Mouse (Mus musculus) embryo, embryonic 10.5 days (tissue): ENCODE results near the gene Stau1.
"Not testable (repeated sequence)": the region's sequence is repeated elsewhere in the genome, so short reads cannot be mapped to it uniquely, and the experiment has no call there.

ENCODE experiments used
- DNase-seq: peaks from one replicate; pipeline ENCODE4 v3.0.0-alpha.2; 2015; ENCODE audit warnings: low spot score

Gene Stau1

DNA sequence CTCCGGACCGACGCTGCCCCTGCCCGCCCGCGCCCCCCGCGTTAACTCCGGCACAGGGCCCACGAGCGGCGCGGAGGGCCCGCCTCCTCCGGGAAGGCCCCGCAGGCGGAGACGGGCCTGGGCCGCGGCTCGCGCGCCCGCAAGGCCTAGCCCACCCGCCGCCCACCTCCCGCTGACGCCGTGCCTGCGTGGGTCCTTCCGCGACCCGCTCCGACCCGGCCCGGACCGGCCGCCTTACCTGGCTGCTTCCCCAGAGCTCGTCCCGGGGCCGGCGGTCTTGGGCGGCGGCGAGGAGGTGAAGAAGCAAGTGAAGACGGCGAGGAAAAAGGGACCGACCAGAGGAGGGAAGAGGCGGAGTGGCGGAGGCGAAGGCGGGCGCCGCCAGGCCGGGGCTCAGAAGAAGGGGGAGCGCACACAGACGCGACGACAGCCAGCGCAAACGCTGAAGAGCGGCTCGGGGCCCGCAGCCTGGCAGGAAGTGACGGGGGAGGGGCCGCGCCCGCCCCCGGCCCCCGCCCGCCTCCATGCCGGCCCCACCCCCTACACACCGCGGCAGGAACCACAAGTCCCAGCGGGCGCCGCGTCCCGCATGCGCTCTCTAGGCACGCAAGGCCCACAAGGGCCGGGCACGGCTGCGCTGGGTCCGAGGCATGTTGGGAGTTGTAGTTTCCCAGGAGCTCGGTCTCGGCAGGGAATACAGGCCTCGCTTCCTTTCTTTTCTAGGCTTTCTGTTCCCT lies at the start of gene Stau1:
Gene Stau1 (minus strand): TSS at position 504 of the 737 bp plus-strand sequence.
- peak; percentile 99 for DNase-seq

DNA sequence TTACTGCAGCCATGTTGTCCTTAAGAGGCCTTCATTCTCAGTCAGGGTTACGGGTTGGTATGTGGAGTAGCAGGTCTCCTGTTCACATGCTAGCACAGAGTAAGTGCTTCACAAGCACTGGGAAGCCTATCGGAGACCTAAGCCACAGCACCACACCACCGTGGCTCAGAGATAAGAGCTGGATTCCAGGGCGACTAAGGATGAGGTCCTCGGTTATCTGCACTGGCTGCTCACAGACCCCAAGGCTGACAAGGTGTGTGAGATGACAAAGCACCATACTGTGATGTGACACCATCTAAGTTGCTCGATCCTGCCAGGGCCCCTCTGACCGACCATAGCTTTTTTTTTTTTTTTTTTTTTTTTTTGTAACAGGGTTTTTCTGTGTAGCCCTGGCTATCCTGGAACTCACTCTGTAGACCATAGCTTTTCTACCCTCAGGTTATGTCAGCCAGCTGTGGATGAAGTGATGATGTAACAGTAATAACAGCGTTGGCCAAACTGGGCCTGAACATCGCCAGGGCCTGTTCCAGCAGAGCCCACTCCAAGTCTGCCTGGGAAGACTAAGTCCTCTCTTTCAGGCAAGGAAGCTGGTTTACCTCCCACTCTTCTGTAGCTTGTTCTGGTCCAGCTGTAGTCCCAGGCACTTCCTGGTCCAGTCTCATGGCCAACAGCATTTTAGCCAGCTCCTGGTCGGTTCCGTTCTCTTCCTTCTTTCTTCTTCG lies 47.5 kb upstream of the Stau1 start:
- no peak for DNase-seq

- no peak for DNase-seq
Observed at GRCm38 (mm10) chr2:167039386-167039785, 43.3 kb upstream of the Stau1 start.

DNA sequence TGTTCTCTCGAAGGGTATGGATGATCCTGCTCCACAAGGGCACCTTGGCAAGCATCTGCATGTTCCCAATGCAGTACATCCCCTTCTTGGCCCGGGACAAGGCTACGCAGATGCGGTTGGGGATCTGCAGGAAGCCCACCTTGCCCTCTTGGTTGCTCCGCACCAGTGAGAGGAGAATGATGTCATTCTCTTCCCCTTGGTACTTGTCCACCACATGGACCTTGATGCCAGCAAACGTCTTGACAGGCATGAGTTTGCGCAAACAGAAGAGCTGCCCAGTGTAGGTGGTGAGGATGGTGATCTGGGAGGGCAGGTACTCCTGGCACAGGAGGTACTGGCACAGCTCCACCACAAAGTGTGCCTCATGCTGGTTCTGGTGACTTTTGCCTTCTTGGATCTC lies 42.6 kb upstream of the Stau1 start:
- no peak for DNase-seq

DNA sequence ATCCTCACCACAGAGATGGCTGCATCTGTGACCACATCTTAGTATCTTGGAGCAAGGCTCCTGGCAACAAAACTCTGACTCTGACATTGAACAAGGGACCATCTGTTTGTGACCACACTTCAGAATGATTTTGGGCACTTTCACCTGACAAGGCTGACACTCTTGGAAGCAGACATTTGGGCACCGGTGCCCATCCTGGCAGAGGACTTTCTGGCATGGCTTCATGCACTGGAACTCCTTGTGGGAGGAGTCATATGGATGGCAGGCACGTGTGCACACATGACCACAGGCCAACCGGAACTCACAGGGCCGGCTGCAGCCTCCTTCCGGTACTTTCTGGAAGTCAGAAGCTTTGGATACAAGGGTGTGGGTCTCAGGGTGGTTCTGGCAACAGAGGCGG lies 42.2 kb upstream of the Stau1 start:
- DNase-seq = no peak

DNA sequence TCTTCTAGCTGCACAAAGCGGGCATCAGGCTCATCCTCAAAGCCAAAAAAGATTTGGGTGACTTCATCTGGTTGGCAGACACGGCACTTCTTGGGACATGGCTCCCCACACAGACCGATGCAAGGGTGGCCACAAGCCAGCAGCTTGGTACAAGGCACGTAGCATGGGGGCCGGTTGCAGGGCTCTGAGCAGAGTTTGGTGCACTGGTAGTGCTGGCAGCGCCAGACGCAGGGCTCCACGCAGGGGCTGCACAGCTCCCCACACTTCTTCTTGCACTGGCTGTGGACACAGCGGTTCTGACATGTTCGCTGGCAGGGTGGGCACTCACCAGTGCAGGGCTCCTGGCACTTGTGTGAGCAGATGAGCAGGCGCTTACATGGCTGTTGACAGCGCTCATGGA lies 41.6 kb upstream of the Stau1 start:
- DNase-seq = no peak

DNA sequence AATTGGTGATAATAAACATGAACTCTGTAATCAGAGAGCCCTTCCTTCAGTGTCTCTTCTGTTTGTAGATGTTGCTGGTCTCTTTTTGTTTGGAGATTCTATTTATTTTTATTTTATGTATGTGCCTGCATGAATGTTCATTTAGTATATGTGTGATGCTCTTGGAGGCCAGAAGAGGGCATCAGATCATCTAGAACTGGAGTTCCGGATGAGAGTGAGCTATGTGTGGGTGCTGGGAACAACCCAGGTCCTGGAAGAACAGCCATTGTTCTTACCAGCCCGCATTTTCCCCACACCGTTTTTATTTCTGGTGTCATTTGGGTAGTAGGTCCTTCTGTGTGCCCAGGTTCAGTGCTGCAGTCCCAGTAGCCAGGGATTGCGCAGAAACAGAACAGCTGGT lies 34.4 kb upstream of the Stau1 start:
- DNase-seq = no peak

GRCm38 (mm10) chr2:167028553-167028952 lies 32.5 kb upstream of the Stau1 start:
- DNase-seq = no peak

DNA sequence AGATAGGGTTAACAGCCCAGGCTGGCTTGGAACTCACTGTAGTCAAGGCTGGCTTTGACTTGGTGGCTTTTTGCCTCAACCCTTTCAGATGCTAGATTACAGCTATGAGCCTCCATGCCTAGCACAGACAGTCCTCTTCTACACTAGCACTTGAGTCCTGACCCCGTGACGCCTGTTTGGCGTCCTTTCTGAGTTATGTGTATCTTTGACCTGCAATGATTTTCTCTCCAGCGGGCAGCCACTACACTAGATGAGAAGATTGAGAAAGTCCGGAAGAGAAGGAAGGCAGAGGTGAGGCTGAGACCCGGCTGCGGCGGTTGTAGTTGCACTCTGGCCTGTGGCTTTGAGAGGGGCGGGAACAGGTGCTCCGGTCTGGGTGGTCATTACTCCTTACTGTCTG lies 23.3 kb upstream of the Stau1 start:
- DNase-seq = no peak

DNA sequence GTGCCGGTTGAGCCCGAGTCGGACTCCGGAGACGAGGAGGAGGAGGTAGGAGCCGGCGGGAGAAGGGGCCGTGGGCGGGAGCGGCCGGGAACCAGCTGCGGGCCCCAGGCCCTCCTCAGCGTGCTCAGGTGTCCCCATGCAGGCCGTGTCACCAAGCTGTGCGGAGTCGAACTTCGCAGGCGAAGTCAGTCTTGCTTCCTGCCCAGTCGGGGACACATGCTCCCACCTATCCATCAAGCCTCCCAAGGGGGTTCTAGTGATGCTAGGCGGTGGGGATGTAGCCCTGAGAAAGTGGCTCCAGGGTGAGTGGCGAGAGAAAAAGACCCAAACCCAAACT lies 19.3 kb upstream of the Stau1 start:
- no peak for DNase-seq

GRCm38 (mm10) chr2:167014702-167015381 lies 18.7 kb upstream of the Stau1 start, which contains the start of gene Ddx27:
TSS of gene Ddx27 (plus strand) at chr2:167015193.
- DNase-seq = peak; percentile 95

GRCm38 (mm10) chr2:167010546-167010945 lies 14.4 kb upstream of the Stau1 start:
- DNase-seq = no peak

DNA sequence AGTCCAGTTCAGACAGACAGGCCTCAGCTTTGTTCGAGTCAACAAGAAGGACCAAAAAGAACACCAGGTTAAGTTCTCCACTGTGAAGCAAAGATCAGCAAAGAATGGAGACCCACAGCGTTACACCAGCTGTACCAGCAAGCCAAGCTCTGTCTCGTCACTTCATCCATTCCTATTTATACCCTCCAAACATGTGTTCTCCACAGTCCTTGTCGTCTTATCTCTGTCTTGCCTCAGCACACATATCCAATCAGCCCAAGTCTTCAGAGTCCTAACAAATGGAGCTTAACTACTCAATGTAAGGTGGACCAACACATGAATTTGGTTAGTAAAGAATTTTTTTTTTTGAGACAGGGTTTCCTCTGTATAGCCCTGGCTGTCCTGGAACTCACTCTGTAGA lies 13.4 kb upstream of the Stau1 start:
- DNase-seq = no peak

DNA sequence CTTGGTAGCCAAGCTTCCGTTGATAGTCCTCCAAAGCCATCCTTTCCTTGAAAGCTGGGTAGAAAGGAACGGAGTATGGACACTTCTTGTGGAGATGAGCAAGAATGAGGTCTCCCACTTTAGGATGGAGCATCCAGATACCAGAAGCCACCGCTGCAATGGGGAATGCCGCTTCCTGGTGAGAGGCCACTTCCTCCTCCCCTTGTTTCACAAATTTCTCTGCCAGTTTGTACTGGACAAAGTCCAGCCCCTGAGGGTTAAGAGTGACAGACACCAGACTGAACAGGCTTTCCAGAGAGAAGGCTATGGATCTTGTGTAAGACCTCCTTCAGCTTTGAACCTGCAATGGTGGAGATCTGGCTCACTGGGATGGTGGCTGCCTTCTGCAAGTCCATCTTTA lies 11.5 kb upstream of the Stau1 start:
- not testable (repeated sequence) for DNase-seq

DNA sequence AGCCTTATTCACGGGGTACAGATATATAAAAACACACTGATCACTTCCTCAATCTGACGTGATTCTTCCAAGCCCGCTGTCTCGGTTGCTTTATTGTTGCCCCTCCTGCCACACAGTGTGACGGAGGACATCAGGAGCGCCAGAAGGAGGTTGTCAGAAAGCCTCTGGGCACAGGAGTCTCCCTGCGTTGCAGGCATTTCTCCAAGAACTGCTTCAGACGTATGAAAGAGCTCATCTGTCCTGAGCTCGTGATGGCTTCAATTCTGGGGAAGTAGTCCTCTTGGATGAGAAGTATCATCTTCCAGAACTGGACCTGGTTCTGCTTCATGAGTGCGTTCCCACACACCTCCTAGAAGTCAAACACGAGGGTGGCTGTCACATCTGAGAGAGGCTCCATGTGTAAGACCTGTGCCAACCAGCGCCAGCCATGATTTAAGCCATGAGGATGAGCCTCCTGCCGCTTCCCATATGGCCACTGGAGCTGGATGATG lies 10.9 kb upstream of the Stau1 start:
- no peak for DNase-seq

DNA sequence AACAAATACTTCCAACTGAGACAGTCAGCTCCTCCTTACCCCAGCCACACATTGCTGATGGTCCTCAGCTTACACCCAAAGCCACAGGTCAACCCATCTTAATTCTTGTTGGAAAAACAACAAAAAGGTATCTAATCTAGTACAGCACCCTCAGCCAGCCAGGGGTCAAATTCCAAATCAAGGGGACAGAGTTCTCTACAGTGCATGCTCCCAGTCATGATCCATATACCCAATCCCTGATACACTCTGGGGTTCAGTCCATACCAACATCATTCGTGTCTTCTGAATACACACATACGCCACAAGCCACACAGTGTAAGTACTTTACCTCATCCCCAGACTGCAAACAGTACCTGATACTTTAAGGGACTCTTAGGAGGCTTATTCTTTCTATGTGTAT lies 10.3 kb upstream of the Stau1 start:
- DNase-seq = no peak

- peak; percentile 88 for DNase-seq
Observed at GRCm38 (mm10) chr2:167004099-167004854, 8.2 kb upstream of the Stau1 start.

GRCm38 (mm10) chr2:167001486-167001885 lies 5.4 kb upstream of the Stau1 start:
- DNase-seq = no peak

- no peak for DNase-seq
Observed at GRCm38 (mm10) chr2:166996533-166996894, 415 bp upstream of the Stau1 start.

- DNase-seq = peak; percentile 30
Observed at GRCm38 (mm10) chr2:166995021-166995795, 891 bp downstream of the Stau1 start.

DNA sequence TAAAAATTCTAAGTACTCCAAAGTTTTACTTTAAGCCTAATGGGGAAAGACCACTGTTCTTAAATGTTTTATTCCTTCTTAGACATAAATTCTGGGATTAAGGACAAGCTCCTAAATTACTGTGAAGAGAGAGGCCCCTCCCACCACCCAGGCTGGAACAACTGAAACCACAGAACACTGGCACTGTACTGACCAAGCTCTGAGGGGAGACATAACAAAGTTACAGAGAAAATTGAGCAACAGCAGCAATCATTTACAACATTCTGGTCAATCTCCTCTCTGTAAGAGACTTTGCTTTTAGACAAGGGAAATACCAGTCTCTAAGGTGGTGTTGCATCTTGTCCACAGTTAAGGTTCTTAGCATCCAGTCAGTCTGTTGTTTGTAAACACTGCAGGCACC lies 4.2 kb downstream of the Stau1 start:
- no peak for DNase-seq

- DNase-seq = no peak
Observed at GRCm38 (mm10) chr2:166990861-166991260, 5.2 kb downstream of the Stau1 start.
